Mouse (Mus musculus): ENCODE data around the gene Mettl7a1.
"Not testable (repeated sequence)": the region's sequence is repeated elsewhere in the genome, so short reads cannot be mapped to it uniquely, and the experiment has no call there.

The Mettl7a1 gene

GRCm38 (mm10) chr15:100304019-100304991, at the start of gene Mettl7a1:
Gene Mettl7a1, plus strand, starts transcription at chr15:100304140.
- DNase-seq (ENCODE audit: low spot score in 2 of 2): peak; percentile 62 to 70

GRCm38 (mm10) chr15:100256386-100256785, 47.6 kb upstream of the Mettl7a1 start:
- DNase-seq (ENCODE audit: low spot score in 2 of 2): no peak

GRCm38 (mm10) chr15:100257305-100257704, 46.6 kb upstream of the Mettl7a1 start:
- no peak for DNase-seq (ENCODE audit: low spot score in 2 of 2)

- no peak for DNase-seq (ENCODE audit: low spot score in 2 of 2)
Measured at GRCm38 (mm10) chr15:100258646-100259425, 45.1 kb upstream of the Mettl7a1 start.

GRCm38 (mm10) chr15:100260351-100260750, 43.6 kb upstream of the Mettl7a1 start:
- DNase-seq (ENCODE audit: low spot score in 2 of 2): not testable (repeated sequence)

- DNase-seq (ENCODE audit: low spot score in 2 of 2): no peak
Measured at GRCm38 (mm10) chr15:100263246-100263905, 40.6 kb upstream of the Mettl7a1 start.

- DNase-seq (ENCODE audit: low spot score in 2 of 2): no peak
Measured at GRCm38 (mm10) chr15:100265586-100266325, 38.2 kb upstream of the Mettl7a1 start.

- DNase-seq (ENCODE audit: low spot score in 2 of 2): no peak
Measured at GRCm38 (mm10) chr15:100268916-100269315, 35.0 kb upstream of the Mettl7a1 start.

GRCm38 (mm10) chr15:100269776-100270175, 34.2 kb upstream of the Mettl7a1 start:
- no peak for DNase-seq (ENCODE audit: low spot score in 2 of 2)

GRCm38 (mm10) chr15:100270609-100271008, 33.3 kb upstream of the Mettl7a1 start:
- not testable (repeated sequence) for DNase-seq (ENCODE audit: low spot score in 2 of 2)

- no peak for DNase-seq (ENCODE audit: low spot score in 2 of 2)
Measured at GRCm38 (mm10) chr15:100271411-100271810, 32.5 kb upstream of the Mettl7a1 start.

- not testable (repeated sequence) for DNase-seq (ENCODE audit: low spot score in 2 of 2)
Measured at GRCm38 (mm10) chr15:100273791-100274308, 30.1 kb upstream of the Mettl7a1 start.

- no peak for DNase-seq (ENCODE audit: low spot score in 2 of 2)
Measured at GRCm38 (mm10) chr15:100274790-100275559, 29.0 kb upstream of the Mettl7a1 start.

- DNase-seq (ENCODE audit: low spot score in 2 of 2): no peak
Measured at GRCm38 (mm10) chr15:100276403-100276802, 27.5 kb upstream of the Mettl7a1 start.

- no peak for DNase-seq (ENCODE audit: low spot score in 2 of 2)
Measured at GRCm38 (mm10) chr15:100277586-100277985, 26.4 kb upstream of the Mettl7a1 start.

- DNase-seq (ENCODE audit: low spot score in 2 of 2): no peak
Measured at GRCm38 (mm10) chr15:100280626-100281025, 23.3 kb upstream of the Mettl7a1 start, which contains the start of gene Tmprss12. Gene Tmprss12, plus strand, starts transcription at chr15:100280837.

GRCm38 (mm10) chr15:100288980-100289379, 15.0 kb upstream of the Mettl7a1 start:
- no peak for DNase-seq (ENCODE audit: low spot score in 2 of 2)

GRCm38 (mm10) chr15:100290858-100291257, 13.1 kb upstream of the Mettl7a1 start:
- no peak for DNase-seq (ENCODE audit: low spot score in 2 of 2)

- DNase-seq (ENCODE audit: low spot score in 2 of 2): no peak
Measured at GRCm38 (mm10) chr15:100292326-100292725, 11.6 kb upstream of the Mettl7a1 start.

GRCm38 (mm10) chr15:100297856-100298255, 6.1 kb upstream of the Mettl7a1 start:
- no peak for DNase-seq (ENCODE audit: low spot score in 2 of 2)
